In genomic region chr6:14899936-14900578, GRCm38 (mm10) we compare ENCODE assay signal across 9 mouse cellular contexts. TPM values are rescaled to one million over a fixed set of nuclear protein-coding genes. Genes with fewer than 3 reads are reported as not detected.
DNase-seq lines count a peak whose midpoint lies in the region; ATAC-seq lines count a peak whose summit lies in the region.
"Had no signal": no experiment of that assay in that cellular context is flagged by ENCODE, and none has a peak within 500 bp of the region (broad histone marks: within the 10 kb centered on the region; RNA-seq: fewer than 3 reads in every experiment).

No protein-coding gene starts in this region.

- peaks cover 40% of the 10 kb centered on the region for H3K4me1 ChIP-seq in forebrain, embryonic 16.5 days (replicated peaks; ENCODE audit: control insufficient read depth, insufficient read depth, low read length)
- peaks cover 16% of the 10 kb centered on the region for H3K4me1 ChIP-seq in intestine, embryonic 16.5 days (ENCODE audit: control insufficient read depth, insufficient read depth, low read length)

- ATAC-seq in forebrain, embryonic 16.5 days = peak; percentile 27
- ATAC-seq in intestine, embryonic 16.5 days = peak; percentile 21; the same call in 1 of the 2 replicates
- ATAC-seq in activated CD4-positive, CD25-positive, alpha-beta regulatory T cell, adult 4 months = no peak

- H3K4me2 ChIP-seq in forebrain, embryonic 16.5 days (ENCODE audit: low read length) = peak overlapping the region; percentile 86
- H3K4me2 ChIP-seq in intestine, embryonic 16.5 days (ENCODE audit: low read depth, low read length) = peak overlapping the region; percentile 95

- H3K36me3 ChIP-seq in forebrain, embryonic 16.5 days (ENCODE audit: control insufficient read depth, insufficient read depth) = no peaks in the 10 kb centered on the region
- H3K36me3 ChIP-seq in intestine, embryonic 16.5 days (ENCODE audit: control insufficient read depth, insufficient read depth, low read length) = no peaks in the 10 kb centered on the region

- 1% methylated on average over 29 of the region's 29 CpGs for WGBS in forebrain, embryonic 16.5 days
- under 1% methylated on average over 29 of the region's 29 CpGs for WGBS in intestine, embryonic 16.5 days

- H3K27me3 ChIP-seq in forebrain, embryonic 16.5 days (replicated peaks; ENCODE audit: control insufficient read depth, insufficient read depth, low read length) = no peaks in the 10 kb centered on the region
- 0 out of 2 replicates have a peak, but pooled peaks cover 8% of the 10 kb centered on the region for H3K27me3 ChIP-seq in intestine, embryonic 16.5 days (replicated peaks; ENCODE audit: control insufficient read depth, insufficient read depth, low read length)

- peak overlapping the region; percentile 89 for H3K4me3 ChIP-seq in forebrain, embryonic 16.5 days (replicated peaks; ENCODE audit: low read length)
- peak overlapping the region; percentile 71 for H3K4me3 ChIP-seq in intestine, embryonic 16.5 days (ENCODE audit: low read length)

- DNase-seq in gastrocnemius, postnatal 4 days (ENCODE audit: low spot score in 2 of 2) = peak; percentile 16 to 31
- DNase-seq in gastrocnemius, adult 8-10 months (ENCODE audit: low spot score in 2 of 2) = no peak
- DNase-seq in adrenal gland, postnatal 14 days = peak; percentile 26
- DNase-seq in mesoderm, embryonic 11.5 days (ENCODE audit: low read depth, low spot score) = peak; percentile 55
- no peak for DNase-seq in B cell, adult 2 months

- peak overlapping the region; percentile 92 for H3K27ac ChIP-seq in forebrain, embryonic 16.5 days (ENCODE audit: low read length)
- peak overlapping the region; percentile 69 for H3K27ac ChIP-seq in intestine, embryonic 16.5 days (ENCODE audit: low read length)
- H3K27ac ChIP-seq: macrophage had no signal

- no peaks in the 10 kb centered on the region for H3K9me3 ChIP-seq in forebrain, embryonic 16.5 days (ENCODE audit: control insufficient read depth, low read length)
- no peaks in the 10 kb centered on the region for H3K9me3 ChIP-seq in intestine, embryonic 16.5 days (ENCODE audit: control insufficient read depth, low read length)

- peak overlapping the region; percentile 49 for H3K9ac ChIP-seq in forebrain, embryonic 16.5 days (replicated peaks; ENCODE audit: low read depth, low read length)
- peak overlapping the region; percentile 79 for H3K9ac ChIP-seq in intestine, embryonic 16.5 days (ENCODE audit: low read depth, low read length)

RNA-seq across cellular contexts. Expression of gene Foxp2, which starts 1.1 kb away (rescaled TPM):
- total RNA-seq in gastrocnemius, postnatal 4 days (2021) = 1 to 10 TPM; 4.8 to 5.6 TPM
- 1 to 10 TPM; 1.7 to 3.6 (median 2.5) TPM for total RNA-seq in gastrocnemius, adult 8-10 months (2022)
- total RNA-seq in adrenal gland, postnatal 14 days (2021) = 5.1 and 6.0 TPM in 2 replicates
- polyA plus RNA-seq in forebrain, embryonic 16.5 days (2015; fragmentation: Nextera tagmentation; extraction: Ambion mirVana) = 36.0 and 44.4 TPM in 2 replicates
- 12.5 and 13.0 TPM in 2 replicates for polyA plus RNA-seq in intestine, embryonic 16.5 days (2015; fragmentation: Nextera tagmentation; extraction: Ambion mirVana)
- 1 to 10 TPM in 1 of 2 experiments, not detected in 1; 1.4 TPM for polyA plus RNA-seq in activated CD4-positive, CD25-positive, alpha-beta regulatory T cell, adult 4 months (2017; shearing (Covaris generic))
- polyA plus RNA-seq: macrophage had no signal

Comparison
In these comparisons a context has a peak if more than half of its experiments do, and no peak if none do; other contexts are left out.
1. DNase-seq: peak in gastrocnemius, postnatal 4 days (2 of 2), adrenal gland, postnatal 14 days (single experiment) and mesoderm, embryonic 11.5 days (single experiment); none in gastrocnemius, adult 8-10 months (0 of 2) and B cell, adult 2 months (0 of 2).